Mouse (Mus musculus): Measurements from ENCODE around the gene Gnaq.

GRCm38 (mm10) chr19:16292978-16293377 lies 160.3 kb downstream of the Gnaq start:
- TF ChIP-seq CTCF (IDR thresholded peaks at IDR 0.05; ENCODE audit: low read depth) = no peak
- TF ChIP-seq EP300 (IDR thresholded peaks at IDR 0.05; ENCODE audit: low read depth) = no peak
